8 mouse cellular contexts compared by ENCODE assay signal in the genomic region with DNA sequence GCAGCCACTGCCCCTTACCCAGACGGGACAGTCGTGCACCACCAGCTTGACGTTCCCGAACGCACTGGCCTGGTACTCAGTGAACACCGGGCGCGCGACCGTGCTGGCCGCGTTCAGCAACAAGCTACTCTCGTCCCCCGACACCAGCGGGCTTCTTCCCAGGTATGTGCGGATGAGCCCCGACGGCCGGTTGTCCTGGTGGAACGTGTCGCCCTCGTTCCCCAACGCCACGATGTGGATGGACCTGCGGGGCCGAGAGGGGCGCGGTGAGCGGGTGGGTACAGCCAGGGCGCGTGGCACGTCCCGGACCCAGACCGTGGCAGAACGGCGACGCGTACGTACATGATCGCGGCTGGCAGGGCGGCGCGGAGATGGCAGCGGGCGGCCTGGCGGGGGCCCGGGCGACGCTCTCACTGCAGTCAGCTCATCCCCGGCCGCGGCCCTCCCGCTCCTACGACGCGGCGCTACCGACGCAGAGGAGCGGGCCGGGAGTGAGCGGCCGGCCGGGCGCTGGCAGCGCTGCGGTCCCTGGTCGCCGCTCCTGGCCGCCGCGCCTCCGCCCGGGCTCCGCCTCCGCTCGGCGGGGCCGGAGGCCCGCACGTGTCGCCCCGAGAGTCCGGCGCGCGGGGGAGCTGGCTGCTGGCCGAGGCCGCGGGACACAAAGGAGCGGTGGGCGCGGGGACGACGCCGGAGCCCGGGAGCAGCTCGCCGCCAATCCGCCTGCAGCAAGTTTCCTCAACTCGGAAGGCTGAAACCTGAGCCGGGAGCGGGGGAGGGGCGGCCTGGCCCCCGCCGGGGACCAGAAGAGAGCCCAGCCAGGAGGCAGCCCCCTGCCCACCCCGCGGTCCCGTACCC. TPM values are rescaled to one million over a fixed set of nuclear protein-coding genes. Genes with fewer than 3 reads are reported as not detected.
DNase-seq lines count a peak whose midpoint lies in the region; ATAC-seq and TF ChIP-seq lines count a peak whose summit lies in the region.

A gene (minus strand): TSS at position 737 of the 855 bp plus-strand sequence.

- TF ChIP-seq POLR2A in CH12.LX (IDR thresholded peaks at IDR 0.05; ENCODE audit: low read depth, low read length), result no peak; the same call in 1 of the 2 replicates

- peak within 1 kb of the TSS; percentile 52 to 74 (median 55) for H3K4me3 ChIP-seq in CH12.LX (replicated peaks in 1 of 3; ENCODE audit: low read depth in 2 of 3, low read length in 2 of 3, poor library complexity in 1 of 3)
- H3K4me3 ChIP-seq in forebrain, embryonic 11.5 days (ENCODE audit: low read depth, low read length), result peak within 1 kb of the TSS; percentile 87
- peak within 1 kb of the TSS; percentile 77 to 93 for H3K4me3 ChIP-seq in heart, embryonic 14.5 days (ENCODE audit: control insufficient read depth in 1 of 2, insufficient read depth in 1 of 2, low read depth in 1 of 2, low read length in 2 of 2)
- H3K4me3 ChIP-seq in kidney, postnatal 0 days (replicated peaks; ENCODE audit: low read depth, low read length), result peak within 1 kb of the TSS; percentile 86
- H3K4me3 ChIP-seq in liver, embryonic 11.5 days (ENCODE audit: low read depth, low read length), result peak within 1 kb of the TSS; percentile 75
- H3K4me3 ChIP-seq in stomach, embryonic 16.5 days (replicated peaks; ENCODE audit: low read length), result peak within 1 kb of the TSS; percentile 89

- peak within 1 kb of the TSS; percentile 55 for H3K9ac ChIP-seq in CH12.LX (ENCODE audit: insufficient read depth, low read depth)
- H3K9ac ChIP-seq in forebrain, embryonic 11.5 days (ENCODE audit: low read length), result peak within 1 kb of the TSS; percentile 89
- H3K9ac ChIP-seq in heart, embryonic 14.5 days (ENCODE audit: low read length), result peak within 1 kb of the TSS; percentile 96
- peak within 1 kb of the TSS; percentile 97 for H3K9ac ChIP-seq in kidney, postnatal 0 days (ENCODE audit: low read depth, low read length)
- H3K9ac ChIP-seq in liver, embryonic 11.5 days (ENCODE audit: low read depth, low read length), result peak within 1 kb of the TSS; percentile 88
- H3K9ac ChIP-seq in stomach, embryonic 16.5 days (ENCODE audit: low read length), result peak within 1 kb of the TSS; percentile 97

- H3K27me3 ChIP-seq in CH12.LX (replicated peaks), result peaks cover 1% of the 10 kb centered on the region
- no peaks in the 10 kb centered on the region for H3K27me3 ChIP-seq in forebrain, embryonic 11.5 days (ENCODE audit: control insufficient read depth, insufficient read depth, low read length)
- H3K27me3 ChIP-seq in heart, embryonic 14.5 days (ENCODE audit: control insufficient read depth, insufficient read depth, low read length), result no peaks in the 10 kb centered on the region
- no peaks in the 10 kb centered on the region for H3K27me3 ChIP-seq in kidney, postnatal 0 days (ENCODE audit: insufficient read depth, low read length)
- 0 out of 2 replicates have a peak, but pooled peaks cover 3% of the 10 kb centered on the region for H3K27me3 ChIP-seq in liver, embryonic 11.5 days (replicated peaks; ENCODE audit: control insufficient read depth, insufficient read depth, low read length)
- H3K27me3 ChIP-seq in stomach, embryonic 16.5 days (ENCODE audit: control insufficient read depth, insufficient read depth, low read length), result no peaks in the 10 kb centered on the region

- H3K4me2 ChIP-seq in CH12.LX (ENCODE audit: insufficient read depth, low read depth, poor library complexity, severe bottlenecking), result peak within 1 kb of the TSS; percentile 75
- H3K4me2 ChIP-seq in forebrain, embryonic 11.5 days (ENCODE audit: low read depth, low read length, severe bottlenecking), result peak within 1 kb of the TSS; percentile 68
- H3K4me2 ChIP-seq in heart, embryonic 14.5 days (ENCODE audit: low read length), result peak within 1 kb of the TSS; percentile 75
- peak within 1 kb of the TSS; percentile 63 for H3K4me2 ChIP-seq in kidney, postnatal 0 days (ENCODE audit: low read length)
- peak within 1 kb of the TSS; percentile 83 for H3K4me2 ChIP-seq in liver, embryonic 11.5 days
- H3K4me2 ChIP-seq in stomach, embryonic 16.5 days (ENCODE audit: low read depth, low read length), result peak within 1 kb of the TSS; percentile 73

- peak; percentile 24 for DNase-seq in CH12.LX (ENCODE audit: extremely low read depth)
- DNase-seq in c-Kit-negative CD71-positive TER-119-positive erythroid progenitor cells, embryonic 14.5 days (ENCODE audit: low read depth, low spot score), result peak; percentile 35
- DNase-seq in forebrain, embryonic 11.5 days (ENCODE audit: low spot score), result peak; percentile 97
- DNase-seq in kidney, postnatal 0 days (ENCODE audit: low spot score), result peak; percentile 90
- peak; percentile 89 for DNase-seq in liver, embryonic 11.5 days (ENCODE audit: low spot score)
- peak; percentile 12 for DNase-seq in naive thymus-derived CD4-positive, alpha-beta T cell, adult 2 months (ENCODE audit: low read depth)

- peak; percentile 94 for ATAC-seq in forebrain, embryonic 11.5 days (replicated peaks; ENCODE audit: low FRiP score)
- ATAC-seq in heart, embryonic 14.5 days (ENCODE audit: insufficient number of reproducible peaks, insufficient read depth, low FRiP score, low read depth), result peak; percentile 90
- peak; percentile 89 for ATAC-seq in kidney, postnatal 0 days (replicated peaks; ENCODE audit: low FRiP score, low read depth)
- peak; percentile 82 for ATAC-seq in liver, embryonic 11.5 days (replicated peaks; ENCODE audit: low FRiP score)
- ATAC-seq in stomach, embryonic 16.5 days (ENCODE audit: insufficient read depth, low FRiP score), result peak; percentile 89

- H3K36me3 ChIP-seq in CH12.LX (replicated peaks in 1 of 2; ENCODE audit: control insufficient read depth in 1 of 2, insufficient read depth in 1 of 2, low read length in 1 of 2), result no peaks in the 10 kb centered on the region
- H3K36me3 ChIP-seq in forebrain, embryonic 11.5 days (ENCODE audit: control insufficient read depth, insufficient read depth, low read length), result peaks cover 1% of the 10 kb centered on the region; the same call in 1 of the 2 replicates
- peaks cover 13% of the 10 kb centered on the region for H3K36me3 ChIP-seq in heart, embryonic 14.5 days (ENCODE audit: control insufficient read depth, insufficient read depth, low read length)
- H3K36me3 ChIP-seq in kidney, postnatal 0 days (ENCODE audit: insufficient read depth, low read length), result peaks cover 5% of the 10 kb centered on the region; the same call in 1 of the 2 replicates
- no peaks in the 10 kb centered on the region for H3K36me3 ChIP-seq in liver, embryonic 11.5 days (ENCODE audit: control insufficient read depth, insufficient read depth, low read length)
- peaks cover 2% of the 10 kb centered on the region; the same call in 1 of the 2 replicates for H3K36me3 ChIP-seq in stomach, embryonic 16.5 days (ENCODE audit: control insufficient read depth, insufficient read depth, low read length)

- no peak for TF ChIP-seq CTCF in CH12.LX (conservative IDR thresholded peaks at IDR 0.05 in 1 of 2, IDR thresholded peaks at IDR 0.05 in 1 of 2; ENCODE audit: low read depth in 2 of 2, low read length in 2 of 2)
- no peak for TF ChIP-seq CTCF in kidney, postnatal 0 days (IDR thresholded peaks at IDR 0.05; ENCODE audit: low read depth)

- WGBS in forebrain, embryonic 11.5 days, result under 1% methylated on average over 108 of the region's 110 CpGs
- under 1% methylated on average over 102 of the region's 110 CpGs for WGBS in heart, embryonic 14.5 days
- WGBS in kidney, postnatal 0 days, result under 1% methylated on average over 108 of the region's 110 CpGs
- under 1% methylated on average over 106 of the region's 110 CpGs for WGBS in liver, embryonic 11.5 days
- under 1% methylated on average over 108 of the region's 110 CpGs for WGBS in stomach, embryonic 16.5 days

- H3K27ac ChIP-seq in CH12.LX (ENCODE audit: insufficient read depth, low read depth), result peak within 1 kb of the TSS; percentile 27
- peak within 1 kb of the TSS; percentile 98 for H3K27ac ChIP-seq in forebrain, embryonic 11.5 days (ENCODE audit: low read depth, low read length)
- peak within 1 kb of the TSS; percentile 97 to 99 for H3K27ac ChIP-seq in heart, embryonic 14.5 days (replicated peaks in 1 of 2; ENCODE audit: control insufficient read depth in 1 of 2, insufficient read depth in 1 of 2, low read depth in 2 of 2, low read length in 2 of 2)
- peak within 1 kb of the TSS; percentile 99 for H3K27ac ChIP-seq in kidney, postnatal 0 days
- H3K27ac ChIP-seq in liver, embryonic 11.5 days (ENCODE audit: low read depth, low read length), result peak within 1 kb of the TSS; percentile 81
- H3K27ac ChIP-seq in stomach, embryonic 16.5 days (ENCODE audit: low read length), result peak within 1 kb of the TSS; percentile 98

- no peaks in the 10 kb centered on the region for H3K79me2 ChIP-seq in CH12.LX (replicated peaks; ENCODE audit: control insufficient read depth, extremely low read depth, insufficient read depth, poor library complexity, severe bottlenecking)

- dilution Hi-C loops in CH12.LX (cut with MboI; ENCODE audit: extremely low pct_ligation_motif_present, extremely low pct_unique_long_range_greater_than_20kb, low sequenced_read_pairs), result no loop called here

- TF ChIP-seq RAD21 in CH12.LX (IDR thresholded peaks at IDR 0.05; ENCODE audit: low read depth, low read length), result no peak

- in situ Hi-C loops in CH12.LX (cut with MboI; ENCODE audit: low pct_ligation_motif_present, low pct_unique_long_range_greater_than_20kb, low sequenced_read_pairs), result no loop called here

- H3K9me3 ChIP-seq in CH12.LX (replicated peaks; ENCODE audit: low read length), result peaks cover 4% of the 10 kb centered on the region
- H3K9me3 ChIP-seq in forebrain, embryonic 11.5 days (ENCODE audit: control insufficient read depth, low read length), result no peaks in the 10 kb centered on the region
- no peaks in the 10 kb centered on the region for H3K9me3 ChIP-seq in heart, embryonic 14.5 days (ENCODE audit: control insufficient read depth, low read length)
- no peaks in the 10 kb centered on the region for H3K9me3 ChIP-seq in kidney, postnatal 0 days (replicated peaks; ENCODE audit: low read length)
- H3K9me3 ChIP-seq in liver, embryonic 11.5 days (ENCODE audit: control insufficient read depth, low read length), result no peaks in the 10 kb centered on the region
- no peaks in the 10 kb centered on the region for H3K9me3 ChIP-seq in stomach, embryonic 16.5 days (replicated peaks; ENCODE audit: control insufficient read depth, low read length)

- TF ChIP-seq EP300 in CH12.LX (IDR thresholded peaks at IDR 0.05; ENCODE audit: low read length), result no peak

- H3K4me1 ChIP-seq in CH12.LX (ENCODE audit: control insufficient read depth in 1 of 2, insufficient read depth in 2 of 2), result no peaks in the 10 kb centered on the region
- H3K4me1 ChIP-seq in forebrain, embryonic 11.5 days (replicated peaks; ENCODE audit: control insufficient read depth, insufficient read depth, low read length), result peaks cover 6% of the 10 kb centered on the region; the same call in 1 of the 2 replicates
- H3K4me1 ChIP-seq in heart, embryonic 14.5 days (ENCODE audit: control insufficient read depth in 2 of 2, insufficient read depth in 2 of 2, low read length in 2 of 2), result peaks cover 2 to 18% of the 10 kb centered on the region in 2 experiments; a peak in 3 of 4 replicates
- peaks cover 4% of the 10 kb centered on the region; the same call in 1 of the 2 replicates for H3K4me1 ChIP-seq in kidney, postnatal 0 days (replicated peaks; ENCODE audit: insufficient read depth, low read length)
- H3K4me1 ChIP-seq in liver, embryonic 11.5 days (replicated peaks; ENCODE audit: control insufficient read depth, insufficient read depth, low read length), result no peaks in the 10 kb centered on the region; the same call in none of the 2 replicates
- peaks cover 15% of the 10 kb centered on the region; the same call in 1 of the 2 replicates for H3K4me1 ChIP-seq in stomach, embryonic 16.5 days (ENCODE audit: control insufficient read depth, insufficient read depth, low read length)

RNA-seq across cellular contexts. Expression of the gene that starts here (rescaled TPM):
- total RNA-seq in CH12.LX (2012; rRNA removed) (3.6 and 3.9 TPM in 2 replicates), CH12.LX (2014; rRNA removed) (3.4 and 4.2 TPM in 2 replicates)
- 1.6 and 2.0 TPM in 2 replicates for polyA plus RNA-seq in CH12.LX (2012; ENCODE audit: insufficient read length, low read depth)
- 64.4 and 66.7 TPM in 2 replicates for polyA plus RNA-seq in forebrain, embryonic 11.5 days (2014; fragmentation: Nextera tagmentation; extraction: Ambion mirVana)
- 34.5 and 35.0 TPM in 2 replicates for polyA plus RNA-seq in heart, embryonic 14.5 days (2014; fragmentation: Nextera tagmentation; extraction: Ambion mirVana)
- 27.6 and 27.7 TPM in 2 replicates for polyA plus RNA-seq in kidney, postnatal 0 days (2015; fragmentation: Nextera tagmentation; extraction: Ambion mirVana)
- polyA plus RNA-seq in liver, embryonic 11.5 days (2014; fragmentation: Nextera tagmentation; extraction: Ambion mirVana), result 18.7 and 19.2 TPM in 2 replicates
- polyA plus RNA-seq in stomach, embryonic 16.5 days (2015; fragmentation: Nextera tagmentation; extraction: Ambion mirVana), result 17.6 and 20.0 TPM in 2 replicates

Comparison
In these comparisons a context has a peak if more than half of its experiments do, and no peak if none do; other contexts are left out.
1. Peak in every context shown above with its lines: DNase-seq, ATAC-seq, H3K4me3 ChIP-seq and H3K27ac ChIP-seq.
2. DNase-seq: peak in every context shown above with its lines; median percentile 97 in forebrain, embryonic 11.5 days; 90 in kidney, postnatal 0 days; 89 in liver, embryonic 11.5 days; 35 in c-Kit-negative CD71-positive TER-119-positive erythroid progenitor cells, embryonic 14.5 days; 24 in CH12.LX; 12 in naive thymus-derived CD4-positive, alpha-beta T cell, adult 2 months.
3. H3K27ac ChIP-seq: peak in every context shown above with its lines; median percentile 99 in kidney, postnatal 0 days; 98 in forebrain, embryonic 11.5 days; 98 in heart, embryonic 14.5 days; 98 in stomach, embryonic 16.5 days; 81 in liver, embryonic 11.5 days; 27 in CH12.LX.